10 mouse cellular contexts compared by ENCODE assay signal in the genomic region with DNA sequence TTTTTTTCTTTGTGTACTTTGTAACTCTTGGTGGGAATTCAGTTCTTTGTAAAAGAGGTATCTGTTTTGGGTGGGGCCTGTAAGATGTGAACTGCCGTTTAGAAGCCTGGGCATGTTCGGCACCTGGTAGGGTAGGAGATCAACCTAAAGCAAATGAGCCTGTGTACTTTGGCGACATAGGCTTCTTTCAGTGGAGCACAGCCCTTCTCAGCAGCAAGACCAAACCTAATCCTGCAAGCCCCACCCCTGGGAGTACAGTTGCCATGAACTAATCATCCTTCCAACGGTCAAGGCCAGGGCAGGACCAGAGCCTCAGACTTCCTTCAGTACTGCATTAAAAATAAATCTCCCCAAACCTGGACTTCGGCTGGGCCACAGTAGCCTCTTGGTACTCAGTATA.
DNase-seq lines count a peak whose midpoint lies in the region; ATAC-seq lines count a peak whose summit lies in the region.
"Had no signal": no experiment of that assay in that cellular context is flagged by ENCODE, and none has a peak within 500 bp of the region (broad histone marks: within the 10 kb centered on the region; RNA-seq: fewer than 3 reads in every experiment).

No protein-coding gene starts in this region.

- 0 out of 2 replicates have a peak, but pooled peaks cover 2% of the 10 kb centered on the region for H3K4me1 ChIP-seq in midbrain, embryonic 11.5 days (ENCODE audit: control insufficient read depth, insufficient read depth, low read length)
- peaks cover 16% of the 10 kb centered on the region; the same call in 1 of the 2 replicates for H3K4me1 ChIP-seq in midbrain, embryonic 10.5 days
- peaks cover 92% of the 10 kb centered on the region for H3K4me1 ChIP-seq in liver, embryonic 11.5 days (replicated peaks; ENCODE audit: control insufficient read depth, insufficient read depth, low read length)

- H3K27me3 ChIP-seq in midbrain, embryonic 11.5 days (ENCODE audit: control insufficient read depth, insufficient read depth, low read length), result no peaks in the 10 kb centered on the region
- no peaks in the 10 kb centered on the region for H3K27me3 ChIP-seq in midbrain, embryonic 10.5 days (ENCODE audit: low read depth, poor library complexity, severe bottlenecking)
- no peaks in the 10 kb centered on the region for H3K27me3 ChIP-seq in liver, embryonic 11.5 days (replicated peaks; ENCODE audit: control insufficient read depth, insufficient read depth, low read length)
- H3K27me3 ChIP-seq: hindbrain, embryonic 12.5 days; limb, embryonic 13.5 days had no signal

- DNase-seq in adrenal gland, adult 2 months, result peak; percentile 83
- DNase-seq in adrenal gland, adult 18-20 months (ENCODE audit: low spot score in 2 of 2), result no peak
- peak; percentile 72 for DNase-seq in midbrain, embryonic 11.5 days (ENCODE audit: low spot score, missing footprints)
- DNase-seq in midbrain, embryonic 10.5 days (ENCODE audit: low spot score), result no peak
- DNase-seq in liver, embryonic 11.5 days (ENCODE audit: low spot score), result no peak
- peak; percentile 53 for DNase-seq in thymus, postnatal 14 days
- DNase-seq in layer of hippocampus, adult 11-12 months (ENCODE audit: low spot score), result no peak
- no peak for DNase-seq in frontal cortex, postnatal 14 days (ENCODE audit: low spot score in 2 of 2)

- no peak overlapping the region for H3K9ac ChIP-seq in midbrain, embryonic 11.5 days (ENCODE audit: low read length)
- peak overlapping the region; percentile 52 for H3K9ac ChIP-seq in liver, embryonic 11.5 days (ENCODE audit: low read depth, low read length)
- H3K9ac ChIP-seq: hindbrain, embryonic 12.5 days; limb, embryonic 13.5 days had no signal

- WGBS in midbrain, embryonic 11.5 days, result 68% methylated on average over 5 of the region's 5 CpGs
- WGBS in midbrain, embryonic 10.5 days, result 80% methylated on average over 5 of the region's 5 CpGs
- 22% methylated on average over 5 of the region's 5 CpGs for WGBS in liver, embryonic 11.5 days

- no peak overlapping the region for H3K4me2 ChIP-seq in midbrain, embryonic 11.5 days
- peak overlapping the region; percentile 51 for H3K4me2 ChIP-seq in liver, embryonic 11.5 days
- H3K4me2 ChIP-seq: hindbrain, embryonic 12.5 days had no signal

- no peak for ATAC-seq in midbrain, embryonic 11.5 days (ENCODE audit: low FRiP score)
- ATAC-seq in liver, embryonic 11.5 days (replicated peaks; ENCODE audit: low FRiP score), result peak; percentile 25; the same call in 1 of the 2 replicates

- H3K36me3 ChIP-seq in midbrain, embryonic 11.5 days (ENCODE audit: control insufficient read depth, insufficient read depth, low read length), result no peaks in the 10 kb centered on the region
- no peaks in the 10 kb centered on the region for H3K36me3 ChIP-seq in midbrain, embryonic 10.5 days
- 0 out of 2 replicates have a peak, but pooled peaks cover 2% of the 10 kb centered on the region for H3K36me3 ChIP-seq in liver, embryonic 11.5 days (ENCODE audit: control insufficient read depth, insufficient read depth, low read length)
- H3K36me3 ChIP-seq: hindbrain, embryonic 12.5 days; limb, embryonic 13.5 days had no signal

- no peak overlapping the region for H3K4me3 ChIP-seq in midbrain, embryonic 11.5 days (ENCODE audit: low read depth, low read length)
- H3K4me3 ChIP-seq in midbrain, embryonic 10.5 days, result no peak overlapping the region
- no peak overlapping the region for H3K4me3 ChIP-seq in liver, embryonic 11.5 days (ENCODE audit: low read depth, low read length)
- H3K4me3 ChIP-seq: hindbrain, embryonic 12.5 days; limb, embryonic 13.5 days had no signal

- no peak overlapping the region for H3K27ac ChIP-seq in midbrain, embryonic 11.5 days (ENCODE audit: low read depth, low read length)
- H3K27ac ChIP-seq in midbrain, embryonic 10.5 days (replicated peaks), result no peak overlapping the region
- H3K27ac ChIP-seq in liver, embryonic 11.5 days (ENCODE audit: low read depth, low read length), result peak overlapping the region; percentile 93
- H3K27ac ChIP-seq: hindbrain, embryonic 12.5 days had no signal

- no peaks in the 10 kb centered on the region for H3K9me3 ChIP-seq in midbrain, embryonic 11.5 days (ENCODE audit: control insufficient read depth, low read length)
- H3K9me3 ChIP-seq in midbrain, embryonic 10.5 days (replicated peaks), result no peaks in the 10 kb centered on the region
- H3K9me3 ChIP-seq in liver, embryonic 11.5 days (ENCODE audit: control insufficient read depth, low read length), result no peaks in the 10 kb centered on the region
- H3K9me3 ChIP-seq: hindbrain, embryonic 12.5 days; limb, embryonic 13.5 days had no signal

Comparison
In these comparisons a context has a peak if more than half of its experiments do, and no peak if none do; other contexts are left out.
1. DNase-seq: peak in adrenal gland, adult 2 months (single experiment), midbrain, embryonic 11.5 days (single experiment) and thymus, postnatal 14 days (single experiment); none in adrenal gland, adult 18-20 months (0 of 2), midbrain, embryonic 10.5 days (single experiment), liver, embryonic 11.5 days (single experiment), layer of hippocampus, adult 11-12 months (single experiment) and frontal cortex, postnatal 14 days (0 of 2).